Mouse (Mus musculus): Measurements from ENCODE around the gene Fgf3. TPM values are rescaled to one million over a fixed set of nuclear protein-coding genes. Genes with fewer than 3 reads are reported as not detected.

The Fgf3 gene
- polyA plus RNA-seq, 1 experiment from 2014 or later: 0.31 TPM

- H3K4me1 ChIP-seq (replicated peaks): no peaks in the 10 kb centered on the region
- no peak overlapping the region for H3K4me2 ChIP-seq
- no peaks in the 10 kb centered on the region for H3K9me3 ChIP-seq (replicated peaks)
- peaks cover 87% of the 10 kb centered on the region for H3K27me3 ChIP-seq
- ATAC-seq (ENCODE audit: low read depth) (no peak), DNase-seq (no peak)
- H3K9ac ChIP-seq: no peak overlapping the region
- H3K36me3 ChIP-seq: no peaks in the 10 kb centered on the region
- WGBS (ENCODE audit: insufficient replicate concordance): 2% methylated on average over 72 of the region's 72 CpGs
- H3K27ac ChIP-seq: no peak overlapping the region
- H3K4me3 ChIP-seq (replicated peaks): no peak overlapping the region
Observed at GRCm38 (mm10) chr7:144861056-144861768, 23.3 kb downstream of the Fgf3 start.

DNA sequence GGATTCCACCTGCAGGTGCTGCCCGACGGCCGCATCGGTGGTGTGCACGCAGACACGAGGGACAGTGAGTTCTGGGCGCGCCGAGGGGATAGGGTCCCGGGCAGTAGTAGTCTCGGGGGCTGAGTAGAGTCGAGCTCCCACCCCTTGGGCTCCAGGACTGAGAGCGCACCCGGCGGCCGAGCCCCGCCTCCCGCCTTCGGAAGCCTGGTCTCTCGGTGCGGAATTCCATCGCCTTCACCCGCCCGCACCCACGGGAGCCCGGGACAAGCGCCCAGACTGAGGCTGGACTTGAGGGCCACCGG lies 23.8 kb downstream of the Fgf3 start:
- no peak; the same call in 1 of the 2 replicates for ATAC-seq (ENCODE audit: low read depth)
- H3K27me3 ChIP-seq: peaks cover 92% of the 10 kb centered on the region
- no peak overlapping the region for H3K9ac ChIP-seq
- H3K4me2 ChIP-seq: no peak overlapping the region
- no peaks in the 10 kb centered on the region for H3K36me3 ChIP-seq
- no peaks in the 10 kb centered on the region for H3K4me1 ChIP-seq (replicated peaks)
- WGBS (ENCODE audit: insufficient replicate concordance): 1% methylated on average over 28 of the region's 28 CpGs
- no peak overlapping the region for H3K27ac ChIP-seq
- no peaks in the 10 kb centered on the region for H3K9me3 ChIP-seq (replicated peaks)
- no peak for DNase-seq
- H3K4me3 ChIP-seq (replicated peaks): no peak overlapping the region

GRCm38 (mm10) chr7:144862126-144862525 lies 24.2 kb downstream of the Fgf3 start:
- Histone ChIP-seq H3K27ac (no peak overlapping the region), H3K4me3 (replicated peaks) (no peak overlapping the region), H3K9ac (no peak overlapping the region), H3K36me3 (no peaks in the 10 kb centered on the region), H3K9me3 (replicated peaks) (no peaks in the 10 kb centered on the region), H3K4me1 (replicated peaks) (no peaks in the 10 kb centered on the region), H3K27me3 (peaks cover 95% of the 10 kb centered on the region), H3K4me2 (no peak overlapping the region)
- WGBS (ENCODE audit: insufficient replicate concordance): 2% methylated on average over 15 of the region's 15 CpGs
- ATAC-seq (ENCODE audit: low read depth): no peak
- DNase-seq: no peak

GRCm38 (mm10) chr7:144862712-144863111 lies 24.8 kb downstream of the Fgf3 start:
- Histone ChIP-seq H3K4me3 (replicated peaks) (no peak overlapping the region), H3K4me2 (no peak overlapping the region), H3K4me1 (replicated peaks) (no peaks in the 10 kb centered on the region), H3K9me3 (replicated peaks) (no peaks in the 10 kb centered on the region), H3K27me3 (peaks cover 96% of the 10 kb centered on the region), H3K36me3 (no peaks in the 10 kb centered on the region), H3K27ac (no peak overlapping the region), H3K9ac (no peak overlapping the region)
- 3% methylated on average over 18 of the region's 18 CpGs for WGBS (ENCODE audit: insufficient replicate concordance)
- ATAC-seq (ENCODE audit: low read depth): no peak
- no peak for DNase-seq

DNA sequence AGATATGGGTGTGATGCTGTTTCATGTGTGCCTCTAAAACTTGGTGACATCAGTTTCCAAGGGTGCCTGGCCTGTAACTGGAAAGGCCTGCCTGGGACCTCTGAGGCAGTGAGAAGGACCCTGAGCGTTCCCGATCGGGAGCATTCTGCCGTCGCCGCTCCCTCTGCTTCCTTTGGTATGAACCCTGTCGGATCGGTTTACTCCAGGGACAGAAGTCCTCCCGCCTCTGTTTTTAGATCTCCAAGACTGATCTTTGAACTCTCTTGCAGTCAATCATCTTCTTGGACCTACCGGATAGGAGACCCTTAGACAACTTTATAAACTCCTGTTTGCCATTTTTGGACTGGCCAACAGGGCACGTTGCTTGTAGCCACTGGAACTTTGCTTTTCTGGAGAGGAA lies 25.3 kb downstream of the Fgf3 start:
- WGBS (ENCODE audit: insufficient replicate concordance): 5% methylated on average over 11 of the region's 11 CpGs
- H3K27ac ChIP-seq: no peak overlapping the region
- H3K4me2 ChIP-seq: no peak overlapping the region
- H3K27me3 ChIP-seq: peaks cover 93% of the 10 kb centered on the region
- ATAC-seq (ENCODE audit: low read depth) (no peak), DNase-seq (no peak)
- no peak overlapping the region for H3K4me3 ChIP-seq (replicated peaks)
- H3K4me1 ChIP-seq (replicated peaks): no peaks in the 10 kb centered on the region
- no peaks in the 10 kb centered on the region for H3K36me3 ChIP-seq
- no peak overlapping the region for H3K9ac ChIP-seq
- no peaks in the 10 kb centered on the region for H3K9me3 ChIP-seq (replicated peaks)

GRCm38 (mm10) chr7:144864160-144864670 lies 26.3 kb downstream of the Fgf3 start:
- no peak for ATAC-seq (ENCODE audit: low read depth)
- no peaks in the 10 kb centered on the region for H3K36me3 ChIP-seq
- WGBS (ENCODE audit: insufficient replicate concordance): 44% methylated on average over 3 of the region's 3 CpGs

DNA sequence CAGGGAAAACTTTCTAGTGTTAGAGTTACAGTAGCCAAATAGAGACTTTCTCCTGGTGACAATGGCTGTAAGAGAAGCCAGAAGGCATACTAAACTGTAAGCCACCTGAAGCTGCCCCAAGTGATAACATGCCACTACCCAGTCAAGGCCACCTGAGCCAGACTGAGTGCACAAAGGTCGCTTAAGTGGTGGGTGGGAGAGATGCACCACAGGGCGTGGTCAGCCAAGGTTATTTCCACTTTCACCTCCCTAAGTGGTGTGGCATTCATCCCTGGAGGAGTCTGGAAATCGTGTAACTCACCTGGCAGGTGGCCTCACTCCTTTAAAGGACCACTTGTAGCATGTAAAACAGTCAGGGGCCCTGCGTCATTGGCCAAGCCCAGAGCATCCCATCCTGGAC lies 29.3 kb downstream of the Fgf3 start:
- Histone ChIP-seq H3K4me3 (replicated peaks) (no peak overlapping the region), H3K4me2 (no peak overlapping the region), H3K27me3 (peaks cover 58% of the 10 kb centered on the region), H3K36me3 (no peaks in the 10 kb centered on the region), H3K27ac (no peak overlapping the region), H3K9ac (no peak overlapping the region), H3K4me1 (replicated peaks) (no peaks in the 10 kb centered on the region), H3K9me3 (replicated peaks) (no peaks in the 10 kb centered on the region)
- ATAC-seq (ENCODE audit: low read depth) (no peak), DNase-seq (no peak)
- 45% methylated on average over 4 of the region's 4 CpGs for WGBS (ENCODE audit: insufficient replicate concordance)

More at GRCm38 (mm10) chr7:144864160-144864670, 26.3 kb downstream of the Fgf3 start:
- Histone ChIP-seq H3K4me2 (no peak overlapping the region), H3K27me3 (peaks cover 88% of the 10 kb centered on the region), H3K27ac (no peak overlapping the region), H3K4me1 (replicated peaks) (no peaks in the 10 kb centered on the region), H3K9me3 (replicated peaks) (no peaks in the 10 kb centered on the region), H3K4me3 (replicated peaks) (no peak overlapping the region), H3K9ac (no peak overlapping the region)
- no peak for DNase-seq

DNA sequence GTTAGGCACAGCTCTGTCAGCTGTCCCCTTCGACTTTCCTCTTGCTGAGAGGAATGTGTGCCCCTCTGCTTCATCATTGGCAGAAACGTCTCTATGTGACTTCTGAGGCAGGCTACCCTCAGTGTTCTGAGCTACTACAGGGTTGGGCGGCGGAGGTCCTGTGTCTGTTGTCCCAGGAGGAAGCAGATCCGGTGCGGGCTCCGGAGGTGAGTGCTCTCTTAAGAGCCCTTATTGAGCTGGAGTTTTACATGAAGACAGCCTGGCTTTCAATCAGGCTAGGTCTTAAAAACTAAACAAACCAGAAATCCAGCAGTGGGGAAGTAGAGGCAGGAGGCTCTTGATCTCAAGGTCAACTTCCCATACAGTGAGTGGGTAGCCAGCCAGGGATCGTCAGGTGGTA lies 29.7 kb downstream of the Fgf3 start:
- Histone ChIP-seq H3K4me1 (replicated peaks) (no peaks in the 10 kb centered on the region), H3K27ac (no peak overlapping the region), H3K9ac (no peak overlapping the region), H3K4me3 (replicated peaks) (no peak overlapping the region), H3K4me2 (no peak overlapping the region), H3K36me3 (no peaks in the 10 kb centered on the region), H3K27me3 (peaks cover 54% of the 10 kb centered on the region), H3K9me3 (replicated peaks) (no peaks in the 10 kb centered on the region)
- no peak for ATAC-seq (ENCODE audit: low read depth)
- DNase-seq: no peak
- WGBS (ENCODE audit: insufficient replicate concordance): 64% methylated on average over 8 of the region's 8 CpGs

GRCm38 (mm10) chr7:144872420-144872819 lies 34.5 kb downstream of the Fgf3 start:
- Histone ChIP-seq H3K4me3 (replicated peaks) (no peak overlapping the region), H3K27me3 (peaks cover 23% of the 10 kb centered on the region), H3K9me3 (replicated peaks) (no peaks in the 10 kb centered on the region), H3K9ac (no peak overlapping the region), H3K27ac (no peak overlapping the region), H3K4me2 (no peak overlapping the region), H3K4me1 (replicated peaks) (no peaks in the 10 kb centered on the region), H3K36me3 (no peaks in the 10 kb centered on the region)
- DNase-seq (no peak), ATAC-seq (ENCODE audit: low read depth) (peak; percentile 10; the same call in 1 of the 2 replicates)
- WGBS (ENCODE audit: insufficient replicate concordance): 26% methylated on average over 4 of the region's 4 CpGs

DNA sequence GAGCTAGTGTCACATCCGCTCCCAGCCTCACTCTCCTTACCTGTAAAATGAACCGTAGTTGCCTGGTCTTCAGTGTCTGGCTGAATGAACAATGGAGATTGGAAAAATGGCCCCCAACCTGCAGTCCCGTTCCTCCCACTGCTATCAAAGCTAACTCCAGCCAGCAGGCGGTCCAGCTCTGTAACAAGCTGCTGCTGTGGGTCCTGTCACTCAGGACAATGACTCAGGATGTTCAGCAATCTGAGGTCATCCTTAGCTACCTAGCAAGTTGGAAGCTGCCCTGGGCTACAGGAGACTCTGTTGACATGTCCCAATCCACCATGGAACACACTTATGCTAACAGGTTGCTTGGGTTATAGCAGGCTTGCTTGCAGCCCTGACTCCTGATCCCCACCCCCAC lies 35.3 kb downstream of the Fgf3 start:
- H3K9me3 ChIP-seq (replicated peaks): no peaks in the 10 kb centered on the region
- ATAC-seq (ENCODE audit: low read depth): no peak
- WGBS (ENCODE audit: insufficient replicate concordance): 58% methylated on average over 4 of the region's 4 CpGs

DNA sequence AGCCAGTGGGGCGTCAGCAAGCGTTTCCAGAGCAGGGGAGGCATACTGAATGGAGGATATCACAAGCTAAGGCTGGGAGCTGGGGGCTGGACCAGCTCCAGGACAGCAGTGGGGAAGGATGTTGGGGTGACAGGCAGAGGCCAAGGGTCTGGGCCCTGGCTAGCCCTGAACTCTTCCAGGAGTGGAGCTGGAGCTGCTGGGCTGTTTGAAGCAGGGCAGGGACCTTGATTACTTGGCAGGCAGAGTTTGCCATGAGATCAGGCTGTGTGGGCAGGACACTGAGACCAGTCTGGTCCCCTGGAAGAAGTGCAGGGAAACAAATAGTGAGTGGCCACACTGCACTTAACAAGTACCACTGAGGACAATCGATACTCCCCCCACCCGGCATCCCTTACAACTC lies 36.3 kb downstream of the Fgf3 start:
- no peaks in the 10 kb centered on the region for H3K9me3 ChIP-seq (replicated peaks)
- DNase-seq (no peak), ATAC-seq (ENCODE audit: low read depth) (no peak)
- H3K27me3 ChIP-seq: 0 out of 2 replicates have a peak, but pooled peaks cover 19% of the 10 kb centered on the region
- H3K9ac ChIP-seq: no peak overlapping the region
- no peak overlapping the region for H3K27ac ChIP-seq
- no peaks in the 10 kb centered on the region for H3K36me3 ChIP-seq
- H3K4me1 ChIP-seq (replicated peaks): no peaks in the 10 kb centered on the region
- no peak overlapping the region for H3K4me3 ChIP-seq (replicated peaks)
- no peak overlapping the region for H3K4me2 ChIP-seq
- 47% methylated on average over 4 of the region's 4 CpGs for WGBS (ENCODE audit: insufficient replicate concordance)

More for the DNA sequence above, 35.3 kb downstream of the Fgf3 start:
- H3K36me3 ChIP-seq: no peaks in the 10 kb centered on the region
- H3K4me1 ChIP-seq (replicated peaks): no peaks in the 10 kb centered on the region
- H3K4me3 ChIP-seq (replicated peaks): no peak overlapping the region
- no peak overlapping the region for H3K9ac ChIP-seq
- H3K27ac ChIP-seq: no peak overlapping the region
- H3K4me2 ChIP-seq: no peak overlapping the region
- no peak for DNase-seq
- 0 out of 2 replicates have a peak, but pooled peaks cover 22% of the 10 kb centered on the region for H3K27me3 ChIP-seq

DNA sequence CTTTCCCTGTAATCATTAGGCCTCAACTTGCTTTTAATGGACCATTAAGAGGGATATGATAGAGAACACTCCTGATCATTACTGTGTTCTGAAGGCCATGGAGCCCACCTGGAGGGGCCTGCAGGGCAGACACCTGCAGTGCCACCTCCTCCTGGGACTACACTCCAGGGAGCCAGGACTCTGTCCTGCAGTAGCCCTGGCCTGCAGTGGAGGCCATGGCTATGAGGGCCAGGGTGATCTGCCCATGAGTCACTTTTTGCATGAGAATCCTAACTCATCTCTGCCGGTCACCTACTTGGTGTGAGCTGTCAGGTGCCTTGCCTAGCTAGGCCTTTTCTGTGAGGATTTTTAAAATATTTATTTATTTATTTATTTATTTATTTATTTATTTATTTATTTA lies 40.5 kb downstream of the Fgf3 start:
- Histone ChIP-seq H3K27me3 (0 out of 2 replicates have a peak, but pooled peaks cover 19% of the 10 kb centered on the region), H3K9ac (no peak overlapping the region), H3K4me1 (replicated peaks) (no peaks in the 10 kb centered on the region), H3K36me3 (no peaks in the 10 kb centered on the region), H3K4me2 (no peak overlapping the region), H3K27ac (no peak overlapping the region), H3K9me3 (replicated peaks) (no peaks in the 10 kb centered on the region), H3K4me3 (replicated peaks) (no peak overlapping the region)
- ATAC-seq (ENCODE audit: low read depth) (no peak), DNase-seq (no peak)
- WGBS (ENCODE audit: insufficient replicate concordance): 82% methylated on average over 1 of the region's 1 CpGs
